Mouse (Mus musculus): ENCODE measurements around the gene Grin2d. TPM values are rescaled to one million over a fixed set of nuclear protein-coding genes. Genes with fewer than 3 reads are reported as not detected.

The Grin2d gene
- polyA plus RNA-seq, 1 experiment from 2014 or later = 0.07 TPM

DNA sequence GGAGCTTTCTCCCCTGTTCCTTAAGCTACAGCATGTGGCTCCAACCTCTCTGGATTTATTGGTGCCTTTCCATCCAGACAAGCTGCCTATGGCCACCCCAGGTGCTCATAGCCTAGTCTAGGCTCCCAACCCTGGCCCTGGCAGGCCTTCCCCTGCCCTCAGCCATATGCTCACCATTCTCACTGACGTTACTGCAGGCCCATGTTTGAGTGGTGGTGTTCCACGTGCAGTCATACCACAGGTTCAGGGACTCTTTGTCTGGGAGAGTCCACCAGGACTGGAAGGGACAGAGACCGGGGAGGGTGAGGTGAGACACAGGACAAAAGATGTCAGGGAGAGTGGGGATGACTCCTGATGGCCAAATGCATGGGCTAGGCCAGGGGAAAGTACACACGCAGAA, 41.6 kb upstream of the Grin2d start:
- peaks cover 44% of the 10 kb centered on the region for H3K4me1 ChIP-seq (ENCODE audit: control insufficient read depth, insufficient read depth, low read length)
- WGBS = 77% methylated on average over 4 of the region's 4 CpGs
- H3K4me3 ChIP-seq (ENCODE audit: low read depth, low read length) = no peak overlapping the region
- no peak overlapping the region for H3K27ac ChIP-seq (replicated peaks; ENCODE audit: low read depth, low read length)
- H3K36me3 ChIP-seq (ENCODE audit: control insufficient read depth, insufficient read depth, low read length) = no peaks in the 10 kb centered on the region
- H3K27me3 ChIP-seq (ENCODE audit: control insufficient read depth, insufficient read depth, low read length) = no peaks in the 10 kb centered on the region
- no peak for ATAC-seq (ENCODE audit: insufficient number of reproducible peaks, low FRiP score, low TSS enrichment, low read depth)
- no peak for DNase-seq (ENCODE audit: low spot score)
- no peak overlapping the region for H3K4me2 ChIP-seq (ENCODE audit: low read depth, severe bottlenecking)
- H3K9me3 ChIP-seq (ENCODE audit: control insufficient read depth, low read length) = no peaks in the 10 kb centered on the region
- H3K9ac ChIP-seq (ENCODE audit: low read length) = no peak overlapping the region

GRCm38 (mm10) chr7:45919083-45919671, 41.0 kb upstream of the Grin2d start:
- H3K9ac ChIP-seq (ENCODE audit: low read length) = no peak overlapping the region
- no peak overlapping the region for H3K4me3 ChIP-seq (ENCODE audit: low read depth, low read length)
- no peaks in the 10 kb centered on the region for H3K9me3 ChIP-seq (ENCODE audit: control insufficient read depth, low read length)
- ATAC-seq (ENCODE audit: insufficient number of reproducible peaks, low FRiP score, low TSS enrichment, low read depth) (no peak), DNase-seq (ENCODE audit: low spot score) (no peak)
- no peak overlapping the region for H3K4me2 ChIP-seq (ENCODE audit: low read depth, severe bottlenecking)
- no peaks in the 10 kb centered on the region for H3K27me3 ChIP-seq (ENCODE audit: control insufficient read depth, insufficient read depth, low read length)
- 71% methylated on average over 14 of the region's 14 CpGs for WGBS
- peaks cover 46% of the 10 kb centered on the region for H3K4me1 ChIP-seq (ENCODE audit: control insufficient read depth, insufficient read depth, low read length)
- H3K27ac ChIP-seq (replicated peaks; ENCODE audit: low read depth, low read length) = no peak overlapping the region
- no peaks in the 10 kb centered on the region for H3K36me3 ChIP-seq (ENCODE audit: control insufficient read depth, insufficient read depth, low read length)

DNA sequence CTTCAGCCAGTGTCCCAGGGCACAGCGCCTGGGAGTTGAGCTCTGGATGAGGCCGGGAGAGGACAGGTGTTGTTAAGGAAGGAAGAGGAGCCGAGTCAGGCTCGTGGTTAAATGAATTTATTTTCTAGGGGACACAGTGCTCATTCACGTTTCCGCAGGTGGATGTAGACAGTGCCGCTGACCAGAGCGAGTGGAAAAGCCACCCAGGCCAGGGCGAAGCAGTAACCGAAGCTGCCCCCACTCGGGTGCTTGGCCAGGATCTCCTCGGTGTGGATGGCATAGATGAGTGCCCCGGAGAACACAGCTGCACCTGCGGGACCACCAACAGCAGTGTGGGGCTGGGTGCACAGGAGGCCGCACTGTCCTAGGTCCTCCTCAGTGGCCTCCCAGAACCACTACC, 39.7 kb upstream of the Grin2d start:
- Histone ChIP-seq H3K4me1 (ENCODE audit: control insufficient read depth, insufficient read depth, low read length) (peaks cover 48% of the 10 kb centered on the region), H3K4me3 (ENCODE audit: low read depth, low read length) (no peak overlapping the region), H3K9ac (ENCODE audit: low read length) (no peak overlapping the region), H3K4me2 (ENCODE audit: low read depth, severe bottlenecking) (peak overlapping the region; percentile 1; the same call in 1 of the 2 replicates), H3K36me3 (ENCODE audit: control insufficient read depth, insufficient read depth, low read length) (no peaks in the 10 kb centered on the region; the same call in 1 of the 2 replicates), H3K27ac (replicated peaks; ENCODE audit: low read depth, low read length) (peak overlapping the region; percentile 89), H3K27me3 (ENCODE audit: control insufficient read depth, insufficient read depth, low read length) (no peaks in the 10 kb centered on the region), H3K9me3 (ENCODE audit: control insufficient read depth, low read length) (no peaks in the 10 kb centered on the region)
- ATAC-seq (ENCODE audit: insufficient number of reproducible peaks, low FRiP score, low TSS enrichment, low read depth) (no peak), DNase-seq (ENCODE audit: low spot score) (no peak)
- WGBS = 88% methylated on average over 15 of the region's 15 CpGs

DNA sequence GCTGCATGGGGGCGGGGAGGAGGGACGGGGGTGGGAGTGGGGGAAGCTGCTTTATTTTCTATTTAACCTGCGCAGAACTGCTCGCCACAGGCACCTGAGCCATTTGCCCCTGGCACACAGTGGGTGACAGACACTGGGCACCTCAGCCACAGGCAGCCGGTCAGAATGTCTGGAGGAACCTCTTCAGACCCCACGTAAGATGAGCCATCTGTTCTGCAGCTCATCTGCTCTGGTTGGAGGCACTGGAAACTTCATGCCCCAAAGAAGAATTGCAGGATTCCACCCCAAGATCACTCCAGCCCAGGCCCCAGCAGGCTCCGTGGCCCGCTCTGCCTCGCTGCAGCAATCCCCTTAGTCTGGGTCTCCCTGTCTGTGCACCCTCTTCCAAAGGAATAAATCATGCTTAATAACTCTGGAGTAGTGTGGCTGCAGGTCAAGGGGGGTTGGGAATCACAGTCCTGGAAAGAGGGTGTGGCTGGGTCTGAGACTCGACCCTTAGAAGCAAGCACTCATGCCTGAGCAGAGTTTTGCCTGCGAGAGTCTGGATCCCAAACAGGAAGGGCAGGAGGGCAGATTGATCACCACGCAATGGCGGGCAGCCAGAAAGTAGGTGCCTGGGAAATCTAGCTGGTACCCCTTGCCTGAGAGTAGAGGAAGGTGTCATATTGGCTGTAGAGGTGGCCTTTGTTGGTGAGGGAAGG, 39.0 kb upstream of the Grin2d start:
- ATAC-seq (ENCODE audit: insufficient number of reproducible peaks, low FRiP score, low TSS enrichment, low read depth) (no peak), DNase-seq (ENCODE audit: low spot score) (peak; percentile 48)
- H3K27me3 ChIP-seq (ENCODE audit: control insufficient read depth, insufficient read depth, low read length) = no peaks in the 10 kb centered on the region
- peak overlapping the region; percentile 53 for H3K9ac ChIP-seq (ENCODE audit: low read length)
- peak overlapping the region; percentile 89 for H3K27ac ChIP-seq (replicated peaks; ENCODE audit: low read depth, low read length)
- 0 out of 2 replicates have a peak overlapping the region, but pooled peaks have one; percentile 15 for H3K4me3 ChIP-seq (ENCODE audit: low read depth, low read length)
- WGBS = 20% methylated on average over 13 of the region's 13 CpGs
- H3K4me1 ChIP-seq (ENCODE audit: control insufficient read depth, insufficient read depth, low read length) = peaks cover 42% of the 10 kb centered on the region
- no peaks in the 10 kb centered on the region; the same call in 1 of the 2 replicates for H3K36me3 ChIP-seq (ENCODE audit: control insufficient read depth, insufficient read depth, low read length)
- no peaks in the 10 kb centered on the region for H3K9me3 ChIP-seq (ENCODE audit: control insufficient read depth, low read length)
- peak overlapping the region; percentile 40 for H3K4me2 ChIP-seq (ENCODE audit: low read depth, severe bottlenecking)

GRCm38 (mm10) chr7:45916056-45917003, 38.2 kb upstream of the Grin2d start:
- 37% methylated on average over 26 of the region's 26 CpGs for WGBS
- DNase-seq (ENCODE audit: low spot score) (peak; percentile 82), ATAC-seq (ENCODE audit: insufficient number of reproducible peaks, low FRiP score, low TSS enrichment, low read depth) (peak; percentile 86)
- peaks cover 41% of the 10 kb centered on the region for H3K4me1 ChIP-seq (ENCODE audit: control insufficient read depth, insufficient read depth, low read length)
- H3K27ac ChIP-seq (replicated peaks; ENCODE audit: low read depth, low read length) = peak overlapping the region; percentile 89
- no peaks in the 10 kb centered on the region; the same call in 1 of the 2 replicates for H3K36me3 ChIP-seq (ENCODE audit: control insufficient read depth, insufficient read depth, low read length)
- H3K27me3 ChIP-seq (ENCODE audit: control insufficient read depth, insufficient read depth, low read length) = no peaks in the 10 kb centered on the region
- H3K4me3 ChIP-seq (ENCODE audit: low read depth, low read length) = no peak overlapping the region
- no peaks in the 10 kb centered on the region for H3K9me3 ChIP-seq (ENCODE audit: control insufficient read depth, low read length)
- H3K9ac ChIP-seq (ENCODE audit: low read length) = peak overlapping the region; percentile 53
- peak overlapping the region; percentile 40 for H3K4me2 ChIP-seq (ENCODE audit: low read depth, severe bottlenecking)

GRCm38 (mm10) chr7:45915011-45915410, 36.8 kb upstream of the Grin2d start:
- Histone ChIP-seq H3K27me3 (ENCODE audit: control insufficient read depth, insufficient read depth, low read length) (no peaks in the 10 kb centered on the region), H3K4me1 (ENCODE audit: control insufficient read depth, insufficient read depth, low read length) (peaks cover 32% of the 10 kb centered on the region), H3K9me3 (ENCODE audit: control insufficient read depth, low read length) (no peaks in the 10 kb centered on the region; the same call in 1 of the 2 replicates), H3K9ac (ENCODE audit: low read length) (no peak overlapping the region), H3K4me2 (ENCODE audit: low read depth, severe bottlenecking) (no peak overlapping the region), H3K4me3 (ENCODE audit: low read depth, low read length) (no peak overlapping the region), H3K36me3 (ENCODE audit: control insufficient read depth, insufficient read depth, low read length) (no peaks in the 10 kb centered on the region; the same call in 1 of the 2 replicates), H3K27ac (replicated peaks; ENCODE audit: low read depth, low read length) (no peak overlapping the region)
- ATAC-seq (ENCODE audit: insufficient number of reproducible peaks, low FRiP score, low TSS enrichment, low read depth) (no peak), DNase-seq (ENCODE audit: low spot score) (no peak)
- WGBS = 89% methylated on average over 5 of the region's 5 CpGs

DNA sequence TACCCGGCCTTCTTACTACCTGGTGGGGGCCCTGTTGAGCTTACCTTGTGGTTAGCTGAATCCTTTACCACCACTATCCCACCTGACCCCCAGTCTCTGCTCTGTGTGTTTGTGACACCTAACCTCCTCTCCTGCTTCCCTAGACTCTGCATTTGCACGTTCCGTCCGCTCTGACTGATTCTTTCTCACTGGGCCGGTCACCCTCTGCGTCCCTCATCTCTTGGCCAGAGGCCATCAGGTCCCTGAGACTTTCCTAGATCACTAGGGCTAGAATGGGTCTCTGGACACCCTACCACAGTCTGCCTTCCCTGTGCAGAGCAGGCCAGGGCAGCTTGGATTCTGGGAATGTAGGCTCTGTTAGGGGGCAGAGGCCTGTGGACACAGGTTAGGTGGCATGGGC, 35.9 kb upstream of the Grin2d start:
- Histone ChIP-seq H3K27me3 (ENCODE audit: control insufficient read depth, insufficient read depth, low read length) (no peaks in the 10 kb centered on the region), H3K4me3 (ENCODE audit: low read depth, low read length) (no peak overlapping the region), H3K36me3 (ENCODE audit: control insufficient read depth, insufficient read depth, low read length) (peaks cover 5% of the 10 kb centered on the region; the same call in 1 of the 2 replicates), H3K4me1 (ENCODE audit: control insufficient read depth, insufficient read depth, low read length) (peaks cover 29% of the 10 kb centered on the region), H3K9ac (ENCODE audit: low read length) (peak overlapping the region; percentile 30; the same call in 1 of the 2 replicates), H3K27ac (replicated peaks; ENCODE audit: low read depth, low read length) (no peak overlapping the region), H3K4me2 (ENCODE audit: low read depth, severe bottlenecking) (no peak overlapping the region; the same call in 1 of the 2 replicates), H3K9me3 (ENCODE audit: control insufficient read depth, low read length) (no peaks in the 10 kb centered on the region; the same call in 1 of the 2 replicates)
- DNase-seq (ENCODE audit: low spot score) = no peak
- ATAC-seq (ENCODE audit: insufficient number of reproducible peaks, low FRiP score, low TSS enrichment, low read depth) = no peak
- WGBS = 88% methylated on average over 6 of the region's 6 CpGs

- DNase-seq (ENCODE audit: low spot score) (no peak), ATAC-seq (ENCODE audit: insufficient number of reproducible peaks, low FRiP score, low TSS enrichment, low read depth) (no peak)
- Histone ChIP-seq H3K4me3 (ENCODE audit: low read depth, low read length) (no peak overlapping the region), H3K9ac (ENCODE audit: low read length) (no peak overlapping the region), H3K4me2 (ENCODE audit: low read depth, severe bottlenecking) (no peak overlapping the region), H3K27ac (replicated peaks; ENCODE audit: low read depth, low read length) (no peak overlapping the region), H3K36me3 (ENCODE audit: control insufficient read depth, insufficient read depth, low read length) (peaks cover 5% of the 10 kb centered on the region; the same call in 1 of the 2 replicates), H3K4me1 (ENCODE audit: control insufficient read depth, insufficient read depth, low read length) (peaks cover 1% of the 10 kb centered on the region; the same call in 1 of the 2 replicates), H3K9me3 (ENCODE audit: control insufficient read depth, low read length) (no peaks in the 10 kb centered on the region; the same call in 1 of the 2 replicates), H3K27me3 (ENCODE audit: control insufficient read depth, insufficient read depth, low read length) (no peaks in the 10 kb centered on the region)
- WGBS = 95% methylated on average over 16 of the region's 16 CpGs
Observed at GRCm38 (mm10) chr7:45909145-45909544, 31.0 kb upstream of the Grin2d start.
